Mouse (Mus musculus) midbrain, embryonic 14.5 days (tissue): Measurements from ENCODE around the gene Tmem95. TPM values are rescaled to one million over a fixed set of nuclear protein-coding genes. Genes with fewer than 3 reads are reported as not detected.

ENCODE experiments used
- ATAC-seq: fragments of 200-750 bp; cut with Nextera tagmentation; 2 replicates; pipeline ENCODE4 v1.8.0; 2017; ENCODE audit warnings: moderate number of reproducible peaks, moderate library complexity; ENCODE audit not compliant: low FRiP score, low TSS enrichment
- DNase-seq: peaks from one replicate; pipeline ENCODE4 v3.0.0-alpha.2; 2015
- H3K27ac ChIP-seq: fragments of 300-500 bp; sonication (generic); replicated peaks from 2 replicates; pipeline ENCODE4 v1.5.1; 2014; ENCODE audit warnings: mild to moderate bottlenecking, low read depth, low read length, moderate library complexity
- H3K27me3 ChIP-seq: fragments of 300-500 bp; sonication (generic); 2 replicates; pipeline ENCODE4 v1.6.1; 2014; ENCODE audit warnings: low read length, control low read depth, mixed read lengths; ENCODE audit not compliant: control insufficient read depth, insufficient read depth
- H3K36me3 ChIP-seq: fragments of 300-500 bp; sonication (generic); 2 replicates; pipeline ENCODE4 v1.6.1; 2014; ENCODE audit warnings: low read length, control low read depth; ENCODE audit not compliant: control insufficient read depth, insufficient read depth
- H3K4me1 ChIP-seq: fragments of 300-500 bp; sonication (generic); 2 replicates; pipeline ENCODE4 v1.6.1; 2014; ENCODE audit warnings: mild to moderate bottlenecking, antibody characterized with exemption, low read length, control low read depth; ENCODE audit not compliant: control insufficient read depth, insufficient read depth
- H3K4me2 ChIP-seq: fragments of 300-500 bp; sonication (generic); 2 replicates; pipeline ENCODE4 v1.6.1; 2014; ENCODE audit warnings: mild to moderate bottlenecking, low read length, moderate library complexity
- H3K4me3 ChIP-seq: fragments of 300-500 bp; sonication (generic); replicated peaks from 2 replicates; pipeline ENCODE4 v1.5.1; 2014; ENCODE audit warnings: low read depth, low read length
- H3K9ac ChIP-seq: fragments of 300-500 bp; sonication (generic); replicated peaks from 2 replicates; pipeline ENCODE4 v1.6.1; 2014; ENCODE audit warnings: mild to moderate bottlenecking, low read length, moderate library complexity
- H3K9me3 ChIP-seq: fragments of 300-500 bp; sonication (generic); 2 replicates; pipeline ENCODE4 v1.6.1; 2016; ENCODE audit warnings: low read length, control low read depth, mixed read lengths; ENCODE audit not compliant: control insufficient read depth
- WGBS: fragments of 180-500 bp; shearing (Covaris S2); extraction: QIAGEN DNeasy Blood & Tissue Kit; methylation state at CpG from one replicate; pipeline ENCODE4 v1.1.7; 2014; 5-methylcytosine and 5-hydroxymethylcytosine counted together
- polyA plus RNA-seq: library from polyadenylated mRNA; unstranded; fragments of >200 nt; fragmentation: Nextera tagmentation; extraction: Ambion mirVana; gene quantifications from 2 replicates; pipeline ENCODE4 v1.2.1, GENCODE M21; 2014

Tmem95 gene
- polyA plus RNA-seq = not detected in 2 replicates

DNA sequence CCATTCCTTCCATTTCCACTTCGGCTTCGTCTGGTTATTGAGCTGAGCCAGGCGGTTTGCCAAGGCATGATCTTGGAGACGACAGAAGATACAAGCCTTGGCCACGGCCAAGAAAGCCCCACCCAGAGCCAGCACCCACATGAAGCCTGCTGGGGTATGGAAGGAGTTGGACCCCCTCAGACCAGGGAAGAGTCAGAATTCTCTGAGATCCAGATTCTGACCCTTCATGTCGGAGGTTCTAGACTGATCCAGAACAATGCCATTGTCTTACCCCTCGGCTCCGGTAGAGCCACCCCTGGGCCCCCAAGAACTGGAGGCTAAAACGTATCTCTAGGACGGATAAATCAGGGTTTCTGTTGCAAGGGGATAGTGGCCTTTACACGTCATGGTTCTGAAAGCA is at the start of gene Tmem95:
Gene Tmem95, minus strand, starts transcription at position 141 of the 400 bp plus-strand sequence.
- Histone ChIP-seq H3K4me2 (peak within 1 kb of the TSS; percentile 33), H3K36me3 (no peaks in the 10 kb centered on the region), H3K27me3 (peaks cover 17% of the 10 kb centered on the region; the same call in 1 of the 2 replicates), H3K9me3 (no peaks in the 10 kb centered on the region), H3K4me1 (peaks cover 14% of the 10 kb centered on the region), H3K4me3 (no peak within 1 kb of the TSS), H3K9ac (no peak within 1 kb of the TSS), H3K27ac (no peak within 1 kb of the TSS)
- 90% methylated on average over 11 of the region's 11 CpGs for WGBS
- no peak for ATAC-seq
- DNase-seq = no peak

DNA sequence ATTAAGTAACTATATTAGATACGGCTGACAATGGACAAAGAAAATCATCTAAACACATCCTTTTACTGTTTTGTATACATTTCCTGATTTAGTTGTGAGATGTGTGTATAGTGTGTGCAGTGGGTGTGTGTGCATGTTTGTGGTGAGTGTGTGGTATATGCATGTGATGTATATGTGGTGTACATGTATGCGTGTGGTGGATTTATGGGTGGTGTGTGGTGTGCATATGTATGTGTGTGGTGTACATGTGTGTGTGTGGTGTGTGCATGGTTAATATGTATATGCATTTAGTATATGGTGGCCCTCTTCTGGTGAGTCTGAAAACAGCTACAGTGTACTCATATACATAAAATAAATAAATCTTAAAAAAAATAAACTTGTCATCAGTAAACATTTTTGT is 49.7 kb upstream of the Tmem95 start:
- WGBS = 97% methylated on average over 2 of the region's 2 CpGs
- DNase-seq = no peak
- H3K27ac ChIP-seq = no peak overlapping the region
- H3K36me3 ChIP-seq = no peaks in the 10 kb centered on the region
- H3K4me3 ChIP-seq = no peak overlapping the region
- H3K9ac ChIP-seq = no peak overlapping the region
- 0 out of 2 replicates have a peak, but pooled peaks cover 1% of the 10 kb centered on the region for H3K4me1 ChIP-seq
- H3K9me3 ChIP-seq = no peaks in the 10 kb centered on the region
- H3K27me3 ChIP-seq = no peaks in the 10 kb centered on the region
- ATAC-seq = no peak
- H3K4me2 ChIP-seq = no peak overlapping the region

DNA sequence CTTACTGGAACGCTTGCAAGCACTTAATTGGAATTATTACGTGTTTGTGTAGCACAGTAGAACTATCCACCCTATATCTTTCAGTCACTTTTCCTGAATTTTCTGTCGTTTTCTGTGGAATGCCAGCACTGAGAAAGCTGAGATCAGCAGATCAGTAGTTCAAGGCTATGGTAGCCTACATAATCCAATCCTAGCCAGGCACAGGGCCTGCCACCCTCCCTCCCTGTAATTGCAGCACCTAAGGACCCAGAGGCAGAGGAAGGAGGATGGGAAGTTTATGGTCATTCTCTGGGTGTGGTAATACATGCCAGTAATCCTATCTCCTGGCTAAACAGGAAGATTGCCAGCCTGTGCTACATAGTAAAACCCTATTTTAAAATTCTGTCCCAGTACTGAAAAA is 45.0 kb upstream of the Tmem95 start:
- H3K36me3 ChIP-seq = peaks cover 13% of the 10 kb centered on the region
- peak overlapping the region; percentile 64; the same call in 1 of the 2 replicates for H3K4me2 ChIP-seq
- H3K9me3 ChIP-seq = no peaks in the 10 kb centered on the region
- 69% methylated on average over 3 of the region's 3 CpGs for WGBS
- H3K27me3 ChIP-seq = no peaks in the 10 kb centered on the region
- H3K4me3 ChIP-seq = no peak overlapping the region
- H3K9ac ChIP-seq = peak overlapping the region; percentile 52; the same call in 1 of the 2 replicates
- peaks cover 9% of the 10 kb centered on the region for H3K4me1 ChIP-seq
- no peak for DNase-seq
- H3K27ac ChIP-seq = no peak overlapping the region; the same call in 1 of the 2 replicates
- ATAC-seq = no peak

DNA sequence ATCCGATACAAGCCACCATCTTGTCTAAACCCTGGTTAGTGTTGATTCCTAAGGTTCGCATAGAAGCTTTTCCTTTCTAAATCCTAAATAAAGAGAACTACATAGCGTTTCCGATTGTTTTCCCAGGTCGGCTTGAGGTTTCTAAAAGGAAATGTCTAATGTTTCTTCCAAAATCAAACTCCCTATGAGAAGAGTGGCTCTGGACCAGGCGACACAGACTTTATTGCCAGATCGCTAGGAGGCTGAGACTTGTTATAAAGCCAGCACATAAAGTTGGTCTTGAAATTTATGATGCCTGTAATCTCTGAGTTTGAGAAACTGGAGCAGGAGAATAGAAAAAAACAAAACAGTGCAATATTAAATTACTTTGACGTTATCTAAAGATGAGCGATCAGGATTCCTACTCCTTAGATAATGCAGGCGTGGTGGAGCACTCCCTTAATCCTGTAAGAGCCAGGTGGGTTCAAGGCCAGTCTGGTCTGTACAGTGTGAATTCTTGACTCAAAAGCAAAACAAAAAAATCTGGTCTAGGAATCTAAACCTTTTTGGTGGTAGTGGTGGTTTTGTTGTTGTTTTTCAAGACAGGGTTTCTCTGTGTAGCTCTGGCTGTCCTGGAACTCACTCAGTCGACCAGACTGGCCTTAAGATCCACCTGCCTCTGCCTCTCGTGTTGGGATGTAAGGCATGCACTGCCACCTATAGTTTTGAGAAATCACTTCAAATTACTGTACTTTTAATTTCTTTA is 44.4 kb upstream of the Tmem95 start:
- ATAC-seq (no peak), DNase-seq (no peak)
- Histone ChIP-seq H3K9me3 (no peaks in the 10 kb centered on the region), H3K27me3 (no peaks in the 10 kb centered on the region), H3K4me1 (peaks cover 9% of the 10 kb centered on the region), H3K4me3 (peak overlapping the region; percentile 91), H3K36me3 (peaks cover 19% of the 10 kb centered on the region), H3K4me2 (peak overlapping the region; percentile 64), H3K27ac (peak overlapping the region; percentile 87), H3K9ac (peak overlapping the region; percentile 52)
- 2% methylated on average over 12 of the region's 12 CpGs for WGBS

DNA sequence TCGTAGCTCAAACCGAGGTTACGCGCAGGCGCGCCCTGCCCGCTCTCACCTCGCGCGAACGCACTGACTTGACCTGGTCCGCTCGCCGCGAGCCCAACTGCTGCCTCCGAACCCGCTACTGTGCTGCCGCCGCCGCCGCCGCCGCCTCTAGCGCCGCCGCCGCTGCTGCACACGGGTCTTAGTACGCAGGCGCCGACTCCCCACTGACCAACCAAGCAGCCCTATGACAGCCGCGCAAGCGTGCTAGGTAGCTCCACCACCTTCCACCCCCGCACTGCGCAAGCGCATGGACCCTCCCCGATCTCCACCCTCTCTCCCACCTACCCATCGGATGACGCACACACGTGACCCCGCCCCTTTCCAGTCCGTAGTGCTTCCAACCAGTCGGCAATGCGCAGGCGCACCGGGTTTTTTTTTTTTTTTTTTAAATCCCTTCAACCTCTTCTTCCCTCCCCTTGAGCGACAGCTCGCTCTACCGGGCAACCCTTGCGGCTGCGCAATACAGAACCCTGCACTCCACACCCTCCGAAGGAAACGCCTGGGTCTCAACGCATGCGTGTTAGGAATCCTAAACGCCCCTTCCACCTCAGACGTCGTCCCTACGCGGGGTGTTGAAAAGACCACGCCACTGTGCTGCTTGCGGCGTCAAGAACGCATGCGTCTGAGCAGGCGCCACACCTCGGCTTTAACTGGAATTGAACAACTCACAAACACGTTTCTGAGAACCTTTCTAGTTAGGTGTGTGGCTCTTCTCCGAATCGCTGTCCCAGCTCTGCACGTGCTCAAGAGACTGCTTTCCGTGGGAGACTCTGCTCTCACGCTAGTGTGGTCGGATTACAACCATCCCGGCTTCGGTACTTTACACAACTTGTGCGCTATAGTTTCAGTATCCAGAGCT is 43.5 kb upstream of the Tmem95 start, which contains the start of gene Eif5a:
Gene Eif5a, minus strand, starts transcription at position 845 of the 898 bp plus-strand sequence.
- peak within 1 kb of the TSS; percentile 86 for H3K9ac ChIP-seq
- H3K4me3 ChIP-seq = peak within 1 kb of the TSS; percentile 91
- DNase-seq (peak; percentile 100), ATAC-seq (peak; percentile 97)
- H3K27me3 ChIP-seq = no peaks in the 10 kb centered on the region
- no peaks in the 10 kb centered on the region for H3K9me3 ChIP-seq
- peaks cover 9% of the 10 kb centered on the region for H3K4me1 ChIP-seq
- WGBS = under 1% methylated on average over 78 of the region's 78 CpGs
- H3K4me2 ChIP-seq = peak within 1 kb of the TSS; percentile 99
- H3K27ac ChIP-seq = peak within 1 kb of the TSS; percentile 94
- H3K36me3 ChIP-seq = peaks cover 27% of the 10 kb centered on the region

DNA sequence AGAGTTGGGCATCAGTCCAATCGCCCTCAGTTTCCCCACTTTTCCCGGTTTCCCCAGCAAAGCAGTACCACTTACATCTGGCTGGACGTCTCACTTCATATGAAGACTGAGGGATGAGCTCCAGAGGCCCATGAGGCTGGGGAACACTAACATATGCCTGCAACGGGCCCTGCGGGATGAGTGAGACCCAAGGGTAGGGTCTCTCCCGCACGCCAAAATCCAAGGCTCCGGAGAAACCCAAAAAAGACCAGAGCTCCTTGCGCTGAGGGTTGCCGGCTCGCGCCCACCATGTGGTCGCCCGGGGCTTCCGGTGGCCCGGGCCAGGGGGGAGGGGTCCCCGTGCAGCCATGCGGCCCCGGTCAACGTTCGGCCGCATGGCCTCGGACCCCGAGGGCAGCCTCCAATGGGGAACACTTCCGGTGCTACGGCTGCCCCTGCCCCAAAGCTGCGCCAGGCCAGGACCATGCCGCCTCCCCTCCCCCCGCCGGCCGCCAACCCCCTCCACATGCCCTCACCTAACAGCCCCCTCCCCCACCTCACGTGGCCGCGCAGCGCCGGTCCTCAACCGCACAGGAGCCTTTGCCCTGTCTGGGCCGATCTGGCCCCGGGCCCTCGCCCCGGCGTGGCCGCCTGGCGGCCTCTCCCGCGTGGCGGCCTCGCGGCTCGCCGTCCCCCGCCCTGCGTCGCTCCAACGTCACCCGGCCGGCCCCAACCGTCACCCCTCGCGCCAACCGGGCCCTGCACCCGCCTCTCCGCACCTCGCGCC is 42.6 kb upstream of the Tmem95 start:
- DNase-seq (peak; percentile 53), ATAC-seq (peak; percentile 41)
- H3K4me3 ChIP-seq = peak overlapping the region; percentile 91
- no peaks in the 10 kb centered on the region for H3K9me3 ChIP-seq
- peaks cover 36% of the 10 kb centered on the region for H3K36me3 ChIP-seq
- peak overlapping the region; percentile 99 for H3K4me2 ChIP-seq
- WGBS = under 1% methylated on average over 64 of the region's 65 CpGs
- H3K27me3 ChIP-seq = no peaks in the 10 kb centered on the region
- H3K27ac ChIP-seq = peak overlapping the region; percentile 94
- peak overlapping the region; percentile 86 for H3K9ac ChIP-seq
- H3K4me1 ChIP-seq = peaks cover 9% of the 10 kb centered on the region

DNA sequence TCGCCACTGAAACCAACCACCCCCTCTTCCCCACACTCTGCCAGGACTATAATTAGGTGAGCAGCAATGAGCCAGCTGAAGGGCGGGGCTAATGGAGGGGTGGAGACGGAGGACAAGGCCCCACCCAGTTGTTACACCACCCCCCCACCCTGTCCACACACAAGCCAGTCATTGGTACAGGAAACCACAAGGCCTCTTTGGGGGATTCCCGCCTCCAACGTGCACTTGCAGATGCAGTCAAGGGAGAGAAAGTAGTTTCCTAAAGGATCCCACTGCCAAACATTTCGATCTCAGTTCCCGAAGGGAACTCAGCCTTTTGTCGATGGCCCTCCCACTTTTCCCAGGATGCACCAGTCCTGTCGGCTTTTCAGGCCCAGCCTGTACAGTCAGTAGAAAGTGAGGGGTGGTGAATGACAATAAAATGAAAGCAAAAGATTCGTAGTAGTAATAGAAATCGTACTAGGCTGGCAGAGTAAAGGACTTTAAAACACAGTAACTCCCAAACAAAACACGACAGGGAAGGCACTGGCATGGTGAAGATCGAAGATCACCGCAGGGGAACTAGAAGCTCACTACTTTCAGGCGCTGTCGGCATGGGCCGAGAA is 41.9 kb upstream of the Tmem95 start:
- 3% methylated on average over 17 of the region's 17 CpGs for WGBS
- Histone ChIP-seq H3K27ac (peak overlapping the region; percentile 94; the same call in 1 of the 2 replicates), H3K4me2 (peak overlapping the region; percentile 99), H3K27me3 (no peaks in the 10 kb centered on the region), H3K9me3 (no peaks in the 10 kb centered on the region), H3K4me3 (peak overlapping the region; percentile 91), H3K36me3 (peaks cover 42% of the 10 kb centered on the region), H3K9ac (peak overlapping the region; percentile 86), H3K4me1 (peaks cover 16% of the 10 kb centered on the region)
- ATAC-seq = no peak
- DNase-seq = peak; percentile 68

DNA sequence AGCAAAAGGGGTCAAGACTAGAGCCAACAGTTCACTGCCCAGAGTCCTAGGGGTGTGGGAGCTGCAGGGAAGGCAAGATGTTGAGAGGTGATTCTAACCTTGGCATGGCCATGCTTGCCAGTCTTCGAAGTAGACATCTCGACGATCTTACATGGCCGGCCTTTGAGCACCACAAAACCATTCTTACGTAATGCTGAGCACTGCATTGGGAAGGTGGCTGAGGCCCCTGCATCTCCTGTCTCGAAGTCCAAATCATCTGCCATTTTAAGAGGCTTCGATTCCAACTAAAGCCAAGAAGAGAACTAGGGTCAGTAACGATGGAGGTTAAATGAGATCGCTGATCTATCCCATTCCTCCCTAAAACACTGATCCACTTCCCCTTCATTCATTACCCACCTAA is 41.2 kb upstream of the Tmem95 start:
- ATAC-seq (no peak), DNase-seq (no peak)
- H3K4me2 ChIP-seq = peak overlapping the region; percentile 99
- WGBS = 86% methylated on average over 9 of the region's 9 CpGs
- peaks cover 42% of the 10 kb centered on the region for H3K36me3 ChIP-seq
- 0 out of 2 replicates have a peak overlapping the region, but pooled peaks have one; percentile 86 for H3K9ac ChIP-seq
- no peaks in the 10 kb centered on the region for H3K27me3 ChIP-seq
- no peak overlapping the region for H3K4me3 ChIP-seq
- H3K27ac ChIP-seq = no peak overlapping the region
- H3K9me3 ChIP-seq = no peaks in the 10 kb centered on the region
- peaks cover 21% of the 10 kb centered on the region for H3K4me1 ChIP-seq
